Mouse (Mus musculus): Measurements from ENCODE around the gene Btn1a1.
A peak's percentile ranks its signal among the peaks of the same experiment; 100 is the strongest.

Gene Btn1a1

GRCm38 (mm10) chr13:23483153-23483552, 17.5 kb upstream of the Btn1a1 start:
- no peak for DNase-seq (ENCODE audit: low spot score)

GRCm38 (mm10) chr13:23475658-23476057, 10.0 kb upstream of the Btn1a1 start:
- DNase-seq (ENCODE audit: low spot score), result no peak

- peak; percentile 76 for DNase-seq (ENCODE audit: low spot score)
Measured at GRCm38 (mm10) chr13:23466911-23467310, 1.2 kb upstream of the Btn1a1 start.

- no peak for DNase-seq (ENCODE audit: low spot score)
Measured at GRCm38 (mm10) chr13:23466306-23466705, 605 bp upstream of the Btn1a1 start.

GRCm38 (mm10) chr13:23464841-23465366, 797 bp downstream of the Btn1a1 start:
- no peak for DNase-seq (ENCODE audit: low spot score)

GRCm38 (mm10) chr13:23464224-23464637, 1.5 kb downstream of the Btn1a1 start:
- peak; percentile 26 for DNase-seq (ENCODE audit: low spot score)

GRCm38 (mm10) chr13:23463381-23464223, 2.1 kb downstream of the Btn1a1 start:
- DNase-seq (ENCODE audit: low spot score), result peak; percentile 41

GRCm38 (mm10) chr13:23462669-23463068, 3.0 kb downstream of the Btn1a1 start:
- no peak for DNase-seq (ENCODE audit: low spot score)

- DNase-seq (ENCODE audit: low spot score), result no peak
Measured at GRCm38 (mm10) chr13:23462063-23462462, 3.6 kb downstream of the Btn1a1 start.

GRCm38 (mm10) chr13:23459264-23459846, 6.3 kb downstream of the Btn1a1 start:
- DNase-seq (ENCODE audit: low spot score), result no peak

- DNase-seq (ENCODE audit: low spot score), result no peak
Measured at GRCm38 (mm10) chr13:23453926-23454325, 11.8 kb downstream of the Btn1a1 start.

- peak; percentile 80 for DNase-seq (ENCODE audit: low spot score)
Measured at GRCm38 (mm10) chr13:23453362-23453862, 12.3 kb downstream of the Btn1a1 start.

- DNase-seq (ENCODE audit: low spot score), result peak; percentile 70
Measured at GRCm38 (mm10) chr13:23450398-23450797, 15.3 kb downstream of the Btn1a1 start.

GRCm38 (mm10) chr13:23449235-23450095, 16.2 kb downstream of the Btn1a1 start:
- peak; percentile 29 for DNase-seq (ENCODE audit: low spot score)

GRCm38 (mm10) chr13:23448758-23449157, 16.9 kb downstream of the Btn1a1 start:
- DNase-seq (ENCODE audit: low spot score), result no peak

GRCm38 (mm10) chr13:23446498-23446952, 19.2 kb downstream of the Btn1a1 start:
- DNase-seq (ENCODE audit: low spot score), result peak; percentile 81

- peak; percentile 89 for DNase-seq (ENCODE audit: low spot score)
Measured at GRCm38 (mm10) chr13:23445561-23446320, 20.0 kb downstream of the Btn1a1 start.

- no peak for DNase-seq (ENCODE audit: low spot score)
Measured at GRCm38 (mm10) chr13:23445156-23445555, 20.5 kb downstream of the Btn1a1 start.

- DNase-seq (ENCODE audit: low spot score), result no peak
Measured at GRCm38 (mm10) chr13:23444451-23444850, 21.2 kb downstream of the Btn1a1 start.

- DNase-seq (ENCODE audit: low spot score), result no peak
Measured at GRCm38 (mm10) chr13:23439901-23440300, 25.8 kb downstream of the Btn1a1 start.

GRCm38 (mm10) chr13:23438521-23438920, 27.2 kb downstream of the Btn1a1 start:
- peak; percentile 58 for DNase-seq (ENCODE audit: low spot score)

All from T-cell, adult 2 months (primary cell).